Mouse (Mus musculus): ENCODE data around the gene Paxx. TPM values are rescaled to one million over a fixed set of nuclear protein-coding genes. Genes with fewer than 3 reads are reported as not detected.

Paxx gene
- polyA plus RNA-seq, 1 experiment from 2014 or later: 30.4 TPM

DNA sequence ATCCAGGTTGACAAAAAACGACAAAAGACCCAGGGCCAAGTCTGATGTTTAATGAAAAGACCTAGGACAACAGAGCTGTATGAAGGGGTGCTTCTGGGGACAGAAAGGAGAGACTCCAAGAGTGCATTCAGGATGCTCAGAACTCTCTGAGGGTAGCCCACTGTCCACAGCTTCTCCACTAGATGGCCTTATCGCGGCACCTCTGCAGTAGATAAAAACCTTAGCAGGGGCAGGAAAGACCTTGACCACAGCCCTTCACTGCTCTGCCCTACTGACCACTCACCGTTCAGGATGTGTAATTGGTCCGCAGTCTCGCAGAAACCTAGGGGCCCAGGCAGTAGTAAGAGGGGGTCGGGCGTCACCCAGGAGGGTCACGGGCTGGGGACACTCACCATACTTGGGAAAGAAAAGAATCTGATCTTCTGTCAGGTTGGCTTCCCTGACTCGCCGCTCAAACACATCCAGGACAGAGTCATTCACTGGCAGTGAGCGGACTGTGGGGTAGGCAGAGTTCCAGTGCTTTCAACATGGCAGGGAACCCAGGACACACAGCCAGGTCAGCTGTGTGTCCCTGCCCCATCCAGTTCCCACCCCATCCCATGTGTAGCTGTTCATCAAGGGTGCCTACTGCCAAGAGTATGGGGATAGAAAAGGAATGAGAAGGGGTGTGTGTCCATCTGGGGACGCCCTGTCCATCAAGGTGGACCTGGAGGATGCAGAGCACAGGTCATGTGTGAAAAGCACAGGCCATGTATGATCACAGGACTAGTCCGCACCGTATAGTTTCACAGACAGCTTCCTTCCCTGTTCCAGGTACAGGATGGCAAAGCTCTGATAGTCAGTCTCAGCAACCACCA lies 38.0 kb upstream of the Paxx start:
- 67% methylated on average over 15 of the region's 15 CpGs for WGBS
- no peak for ATAC-seq (replicated peaks; ENCODE audit: low FRiP score)

DNA sequence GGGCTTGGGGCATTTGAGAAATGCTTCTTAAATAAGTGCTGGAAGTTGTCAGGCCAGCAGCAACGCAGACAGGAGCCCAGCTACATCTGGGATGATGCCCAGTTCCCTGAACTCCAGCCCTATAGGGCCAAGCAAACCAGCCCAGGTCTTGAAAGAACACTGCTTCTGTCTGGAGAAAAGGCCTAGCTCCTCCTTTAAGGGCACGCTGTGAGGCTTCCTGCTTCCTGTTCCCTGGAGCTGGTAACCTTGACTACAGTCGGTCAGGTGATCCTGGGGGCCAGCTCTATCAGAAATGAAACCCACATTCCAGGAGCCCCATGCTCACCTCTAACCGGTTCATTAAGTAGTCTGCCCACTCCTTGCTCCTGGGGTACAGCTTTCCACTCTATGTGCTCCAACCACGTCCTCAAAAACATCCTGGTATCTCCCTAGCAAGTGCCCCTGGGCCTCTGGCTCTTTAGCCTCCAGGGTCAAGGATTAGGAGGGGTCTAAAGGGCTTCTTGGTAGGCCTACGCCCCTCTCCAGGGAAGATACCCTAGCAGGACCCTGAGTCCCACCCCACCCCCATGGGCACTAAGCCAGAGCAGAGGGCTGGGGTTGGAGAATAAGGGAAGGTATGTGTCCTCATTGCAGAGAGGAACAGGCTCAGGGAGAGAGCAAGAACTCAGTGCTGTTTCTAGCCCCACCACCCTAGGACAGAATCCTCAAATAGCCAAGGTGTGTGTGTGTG lies 37.1 kb upstream of the Paxx start:
- Histone ChIP-seq H3K36me3 (peaks cover 7% of the 10 kb centered on the region; the same call in 1 of the 2 replicates), H3K4me1 (peaks cover 30% of the 10 kb centered on the region), H3K4me3 (replicated peaks) (no peak overlapping the region), H3K4me2 (no peak overlapping the region), H3K9ac (no peak overlapping the region), H3K9me3 (replicated peaks) (no peaks in the 10 kb centered on the region), H3K27me3 (no peaks in the 10 kb centered on the region), H3K27ac (peak overlapping the region; percentile 54)
- 47% methylated on average over 6 of the region's 6 CpGs for WGBS
- no peak for ATAC-seq (replicated peaks; ENCODE audit: low FRiP score)

More for the DNA sequence above, 38.0 kb upstream of the Paxx start:
- Histone ChIP-seq H3K27me3 (no peaks in the 10 kb centered on the region), H3K9me3 (replicated peaks) (no peaks in the 10 kb centered on the region), H3K4me2 (no peak overlapping the region), H3K27ac (peak overlapping the region; percentile 54; the same call in 1 of the 2 replicates), H3K36me3 (peaks cover 15% of the 10 kb centered on the region), H3K4me1 (peaks cover 30% of the 10 kb centered on the region), H3K4me3 (replicated peaks) (no peak overlapping the region), H3K9ac (no peak overlapping the region)

DNA sequence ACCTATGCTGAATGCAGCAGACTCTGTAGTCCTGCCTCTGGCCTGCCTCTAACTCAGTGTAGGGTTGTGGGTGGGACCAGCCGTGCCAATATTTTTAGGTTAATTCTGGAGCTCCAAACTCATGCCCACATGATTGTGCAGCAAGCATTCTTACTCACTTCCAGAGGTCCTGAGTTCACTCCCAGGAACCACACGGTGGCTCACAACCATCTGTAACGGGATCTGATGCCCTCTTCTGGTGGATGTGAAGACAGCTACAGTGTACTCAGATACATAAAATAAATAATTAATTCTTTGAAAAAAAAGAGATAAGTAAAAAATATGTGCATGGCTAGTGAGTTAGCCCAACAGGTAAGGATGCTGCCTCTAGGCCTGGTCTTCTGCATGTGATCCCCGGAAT lies 35.6 kb upstream of the Paxx start:
- no peak for ATAC-seq (replicated peaks; ENCODE audit: low FRiP score)
- no peak overlapping the region for H3K4me2 ChIP-seq
- H3K9me3 ChIP-seq (replicated peaks): no peaks in the 10 kb centered on the region
- H3K27me3 ChIP-seq: no peaks in the 10 kb centered on the region
- peaks cover 17% of the 10 kb centered on the region for H3K4me1 ChIP-seq
- H3K27ac ChIP-seq: no peak overlapping the region
- no peaks in the 10 kb centered on the region for H3K36me3 ChIP-seq
- no peak overlapping the region for H3K9ac ChIP-seq
- H3K4me3 ChIP-seq (replicated peaks): no peak overlapping the region
- 49% methylated on average over 4 of the region's 4 CpGs for WGBS

GRCm38 (mm10) chr2:25493476-25493961 lies 32.6 kb upstream of the Paxx start, which contains the start of gene Lcn12:
Gene Lcn12, minus strand, starts transcription at chr2:25493911.
- 89% methylated on average over 5 of the region's 5 CpGs for WGBS
- Histone ChIP-seq H3K9ac (no peak within 1 kb of the TSS), H3K4me1 (peaks cover 7% of the 10 kb centered on the region; the same call in 1 of the 2 replicates), H3K27me3 (no peaks in the 10 kb centered on the region), H3K9me3 (replicated peaks) (no peaks in the 10 kb centered on the region), H3K4me3 (replicated peaks) (no peak within 1 kb of the TSS), H3K27ac (no peak within 1 kb of the TSS), H3K36me3 (no peaks in the 10 kb centered on the region), H3K4me2 (no peak within 1 kb of the TSS)
- no peak for ATAC-seq (replicated peaks; ENCODE audit: low FRiP score)

DNA sequence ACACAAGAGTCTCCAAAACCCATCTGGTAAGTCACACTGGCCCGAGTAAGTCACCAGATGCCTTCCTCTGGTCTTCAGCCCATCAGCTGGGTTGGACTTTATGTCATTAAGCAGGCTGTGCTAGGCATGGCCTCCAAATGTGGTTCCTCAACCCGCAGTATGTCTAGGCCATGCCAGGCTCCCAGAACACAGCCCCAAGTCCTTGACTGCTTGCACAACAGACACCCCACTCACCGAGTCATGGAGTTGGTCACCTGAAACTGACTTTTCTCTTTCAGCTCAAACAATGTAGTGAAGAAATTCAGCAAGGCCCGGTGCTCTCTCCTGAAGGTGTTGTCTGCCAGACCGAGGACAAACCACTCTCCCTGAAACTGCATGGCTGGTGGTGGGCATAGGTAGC lies 32.1 kb upstream of the Paxx start:
- Histone ChIP-seq H3K36me3 (no peaks in the 10 kb centered on the region), H3K27me3 (no peaks in the 10 kb centered on the region)

GRCm38 (mm10) chr2:25488671-25489068 lies 27.8 kb upstream of the Paxx start:
- H3K4me2 ChIP-seq: no peak overlapping the region
- no peak overlapping the region for H3K9ac ChIP-seq
- ATAC-seq (replicated peaks; ENCODE audit: low FRiP score): no peak
- no peaks in the 10 kb centered on the region for H3K4me1 ChIP-seq
- no peaks in the 10 kb centered on the region for H3K9me3 ChIP-seq (replicated peaks)
- no peak overlapping the region for H3K27ac ChIP-seq
- no peak overlapping the region for H3K4me3 ChIP-seq (replicated peaks)
- 82% methylated on average over 7 of the region's 7 CpGs for WGBS
- H3K36me3 ChIP-seq: no peaks in the 10 kb centered on the region
- H3K27me3 ChIP-seq: no peaks in the 10 kb centered on the region

More for the DNA sequence above, 32.1 kb upstream of the Paxx start:
- Histone ChIP-seq H3K4me1 (peaks cover 4% of the 10 kb centered on the region; the same call in 1 of the 2 replicates), H3K27ac (no peak overlapping the region), H3K9me3 (replicated peaks) (no peaks in the 10 kb centered on the region), H3K9ac (no peak overlapping the region), H3K4me3 (replicated peaks) (no peak overlapping the region), H3K4me2 (no peak overlapping the region)
- ATAC-seq (replicated peaks; ENCODE audit: low FRiP score): no peak
- WGBS: 83% methylated on average over 5 of the region's 5 CpGs

- Histone ChIP-seq H3K36me3 (no peaks in the 10 kb centered on the region), H3K4me3 (replicated peaks) (no peak overlapping the region), H3K9ac (no peak overlapping the region), H3K9me3 (replicated peaks) (no peaks in the 10 kb centered on the region), H3K4me2 (no peak overlapping the region), H3K27me3 (no peaks in the 10 kb centered on the region), H3K4me1 (no peaks in the 10 kb centered on the region), H3K27ac (no peak overlapping the region)
- 65% methylated on average over 6 of the region's 6 CpGs for WGBS
- no peak for ATAC-seq (replicated peaks; ENCODE audit: low FRiP score)
Observed at GRCm38 (mm10) chr2:25487965-25488670, 27.2 kb upstream of the Paxx start.

DNA sequence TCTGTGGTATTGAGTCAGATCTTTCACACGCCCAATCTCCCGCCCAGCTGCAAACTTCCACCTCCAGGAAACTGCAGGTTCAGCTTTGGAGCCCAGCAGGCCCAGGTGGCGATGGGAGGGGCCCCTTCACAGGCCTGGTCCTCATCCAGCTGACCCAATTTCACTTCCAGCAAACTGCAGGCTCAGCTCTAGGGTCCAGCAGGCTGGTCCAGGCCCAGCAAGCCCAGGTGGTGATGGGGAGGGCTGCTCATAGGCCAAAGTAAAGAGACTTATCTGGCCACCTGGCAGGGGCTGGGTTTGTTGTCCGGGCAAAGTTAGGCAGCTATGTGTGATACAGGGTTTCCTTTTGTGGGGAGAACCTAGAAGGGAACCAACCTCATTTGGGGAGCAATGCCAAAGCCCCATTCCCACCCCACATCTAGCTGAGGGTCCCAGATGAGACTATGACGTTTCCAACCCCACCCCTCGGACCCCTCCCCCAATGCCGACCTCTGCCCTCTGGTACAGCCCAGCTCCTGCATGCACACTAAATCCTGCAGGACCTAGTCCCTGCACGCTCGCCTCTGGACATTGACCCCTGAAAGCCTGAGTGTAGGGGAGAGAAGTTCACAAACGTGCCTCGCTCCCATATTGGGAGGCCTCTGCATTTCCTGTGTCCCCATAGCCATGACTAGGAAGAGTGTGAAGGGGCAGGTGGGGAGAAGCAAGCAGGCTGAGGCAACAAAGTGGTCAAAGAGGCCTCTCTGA lies 24.2 kb upstream of the Paxx start:
- Histone ChIP-seq H3K9ac (no peak overlapping the region), H3K9me3 (replicated peaks) (no peaks in the 10 kb centered on the region), H3K4me3 (replicated peaks) (no peak overlapping the region), H3K36me3 (no peaks in the 10 kb centered on the region), H3K27ac (no peak overlapping the region), H3K4me1 (no peaks in the 10 kb centered on the region), H3K4me2 (no peak overlapping the region), H3K27me3 (no peaks in the 10 kb centered on the region)
- WGBS: 58% methylated on average over 11 of the region's 11 CpGs
- no peak for ATAC-seq (replicated peaks; ENCODE audit: low FRiP score)

DNA sequence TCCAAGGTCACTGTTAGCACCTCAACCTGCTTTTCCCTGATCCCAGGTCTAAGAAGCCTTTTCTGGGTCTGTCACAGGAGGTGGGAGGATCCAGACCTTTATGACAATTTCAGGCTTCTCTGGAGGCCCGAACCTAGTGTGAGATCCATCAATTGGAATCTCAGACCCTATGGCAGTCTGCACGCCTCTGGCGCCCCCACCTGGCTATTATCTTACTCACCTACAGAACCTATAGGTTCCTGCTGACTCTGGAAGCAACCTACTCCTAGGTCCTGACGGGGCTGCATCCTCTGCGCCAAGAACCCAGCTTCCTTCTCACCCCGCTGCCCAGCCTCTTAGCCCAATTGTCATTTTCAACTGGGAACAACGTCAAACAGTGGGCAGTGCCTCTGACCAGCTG lies 22.1 kb upstream of the Paxx start:
- Histone ChIP-seq H3K4me3 (replicated peaks) (no peak overlapping the region), H3K27ac (no peak overlapping the region), H3K9me3 (replicated peaks) (no peaks in the 10 kb centered on the region), H3K4me1 (no peaks in the 10 kb centered on the region), H3K27me3 (no peaks in the 10 kb centered on the region), H3K4me2 (no peak overlapping the region), H3K9ac (no peak overlapping the region), H3K36me3 (no peaks in the 10 kb centered on the region)
- WGBS: 23% methylated on average over 7 of the region's 7 CpGs
- ATAC-seq (replicated peaks; ENCODE audit: low FRiP score): no peak

- Histone ChIP-seq H3K9me3 (replicated peaks) (no peaks in the 10 kb centered on the region), H3K27ac (no peak overlapping the region), H3K27me3 (no peaks in the 10 kb centered on the region), H3K4me1 (no peaks in the 10 kb centered on the region), H3K4me3 (replicated peaks) (no peak overlapping the region), H3K4me2 (no peak overlapping the region), H3K36me3 (no peaks in the 10 kb centered on the region), H3K9ac (no peak overlapping the region)
- 92% methylated on average over 1 of the region's 1 CpGs for WGBS
- ATAC-seq (replicated peaks; ENCODE audit: low FRiP score): no peak
Observed at GRCm38 (mm10) chr2:25480541-25480940, 19.6 kb upstream of the Paxx start.

GRCm38 (mm10) chr2:25479551-25480311 lies 18.8 kb upstream of the Paxx start:
- Histone ChIP-seq H3K27me3 (no peaks in the 10 kb centered on the region), H3K4me1 (no peaks in the 10 kb centered on the region), H3K9me3 (replicated peaks) (no peaks in the 10 kb centered on the region), H3K27ac (no peak overlapping the region), H3K4me2 (no peak overlapping the region), H3K36me3 (no peaks in the 10 kb centered on the region), H3K9ac (no peak overlapping the region), H3K4me3 (replicated peaks) (no peak overlapping the region)
- ATAC-seq (replicated peaks; ENCODE audit: low FRiP score): no peak
- 62% methylated on average over 10 of the region's 10 CpGs for WGBS

All from kidney, embryonic 15.5 days (tissue).